Comparison of ENCODE assay signal across 25 mouse cellular contexts in the genomic region with DNA sequence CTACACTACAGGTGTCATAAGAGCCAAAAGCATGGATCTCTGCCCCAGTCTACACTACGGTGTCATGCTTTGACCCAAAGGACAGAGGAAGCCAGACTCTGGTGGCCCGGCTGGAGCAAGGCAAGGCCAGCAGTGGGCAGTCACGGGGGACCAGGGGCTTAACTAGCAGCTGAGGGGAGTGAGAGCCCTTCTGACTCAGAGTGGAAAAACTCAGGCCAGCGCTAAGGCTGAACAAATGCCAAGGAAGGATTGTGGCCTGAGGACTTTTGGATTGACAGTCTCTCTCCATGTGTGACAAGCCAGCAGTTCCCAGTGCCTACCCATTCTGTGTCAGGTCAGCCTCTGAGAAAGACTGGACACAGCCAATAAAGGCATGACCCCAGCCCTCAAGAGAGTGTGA.
"Had no signal": no experiment of that assay in that cellular context is flagged by ENCODE, and none has a peak within 500 bp of the region (broad histone marks: within the 10 kb centered on the region; RNA-seq: fewer than 3 reads in every experiment).

No protein-coding gene starts in this region.

- H3K27me3 ChIP-seq: heart, embryonic 12.5 days; hindbrain, embryonic 12.5 days; intestine, embryonic 15.5 days had no signal

- H3K4me3 ChIP-seq: gastrocnemius, adult 2 months; heart, embryonic 12.5 days; hindbrain, embryonic 10.5 days; hindbrain, embryonic 12.5 days; intestine, embryonic 15.5 days; layer of hippocampus, adult 2 months; left cerebral cortex, adult 2 months; limb, embryonic 10.5 days; limb, embryonic 12.5 days; liver, embryonic 13.5 days; liver, embryonic 15.5 days had no signal

- H3K9ac ChIP-seq: heart, embryonic 12.5 days; hindbrain, embryonic 12.5 days; hindbrain, embryonic 14.5 days; intestine, embryonic 15.5 days; limb, embryonic 12.5 days; liver, embryonic 13.5 days; liver, embryonic 15.5 days; liver, postnatal 0 days had no signal

- H3K4me2 ChIP-seq: heart, embryonic 12.5 days; hindbrain, embryonic 12.5 days; hindbrain, embryonic 14.5 days; intestine, embryonic 15.5 days; limb, embryonic 12.5 days; liver, embryonic 11.5 days; liver, embryonic 13.5 days; liver, embryonic 15.5 days had no signal

- ATAC-seq: hindbrain, embryonic 16.5 days; inflammation-experienced regulatory T-cells, adult 6 months; intestine, embryonic 15.5 days; intestine, postnatal 0 days; liver, postnatal 0 days had no signal

- H3K9me3 ChIP-seq: heart, embryonic 12.5 days; hindbrain, embryonic 10.5 days; hindbrain, embryonic 12.5 days; intestine, embryonic 15.5 days; limb, embryonic 10.5 days; limb, embryonic 12.5 days; liver, embryonic 13.5 days; liver, embryonic 15.5 days had no signal

- DNase-seq: gastrocnemius, adult 2 months; gastrocnemius, postnatal 10 days; gastrocnemius, postnatal 25 days; heart, adult 18-20 months; heart, postnatal 10 days; heart, postnatal 4 days; kidney, adult 18-20 months; kidney, postnatal 4 days; liver; liver, embryonic 13.5 days; liver, postnatal 0 days had no signal

- H3K36me3 ChIP-seq: heart, embryonic 12.5 days; hindbrain, embryonic 10.5 days; hindbrain, embryonic 12.5 days; intestine, embryonic 15.5 days; limb, embryonic 10.5 days; limb, embryonic 12.5 days; liver, embryonic 13.5 days; liver, embryonic 15.5 days had no signal

- H3K27ac ChIP-seq: gastrocnemius, adult 2 months; hindbrain, embryonic 10.5 days; hindbrain, embryonic 12.5 days; hindbrain, embryonic 14.5 days; intestine, embryonic 15.5 days; layer of hippocampus, adult 2 months; left cerebral cortex, adult 2 months; limb, embryonic 10.5 days; limb, embryonic 12.5 days; liver, embryonic 13.5 days; liver, embryonic 15.5 days had no signal
